Mouse (Mus musculus) heart, embryonic 15.5 days (tissue): ENCODE measurements around the gene Tbcd. TPM values are rescaled to one million over a fixed set of nuclear protein-coding genes. Genes with fewer than 3 reads are reported as not detected.

Experiments used
- ATAC-seq: fragments of 200-750 bp; cut with Nextera tagmentation; replicated peaks from 2 replicates; pipeline ENCODE4 v1.8.0; 2017; ENCODE audit warnings: low read depth, moderate TSS enrichment; ENCODE audit not compliant: insufficient number of reproducible peaks, insufficient read depth, low FRiP score
- H3K27ac ChIP-seq: fragments of 300-500 bp; sonication (generic); 2 replicates; pipeline ENCODE4 v1.5.1; 2015; ENCODE audit warnings: mild to moderate bottlenecking, inconsistent platforms
- H3K27me3 ChIP-seq: fragments of 300-500 bp; sonication (generic); 2 replicates; pipeline ENCODE4 v1.6.1; 2015; ENCODE audit warnings: inconsistent platforms
- H3K36me3 ChIP-seq: fragments of 300-500 bp; sonication (generic); 2 replicates; pipeline ENCODE4 v1.6.1; 2015; ENCODE audit warnings: mild to moderate bottlenecking, inconsistent platforms
- H3K4me1 ChIP-seq: fragments of 300-500 bp; sonication (generic); replicated peaks from 2 replicates; pipeline ENCODE4 v1.6.1; 2015; ENCODE audit warnings: inconsistent platforms
- H3K4me2 ChIP-seq: fragments of 300-500 bp; sonication (generic); 2 replicates; pipeline ENCODE4 v1.6.1; 2015; ENCODE audit warnings: inconsistent platforms, mild to moderate bottlenecking, moderate library complexity
- H3K4me3 ChIP-seq: fragments of 300-500 bp; sonication (generic); 2 replicates; pipeline ENCODE4 v1.5.1; 2015; ENCODE audit warnings: mild to moderate bottlenecking, inconsistent platforms
- H3K9ac ChIP-seq: fragments of 300-500 bp; sonication (generic); 2 replicates; pipeline ENCODE4 v1.6.1; 2015; ENCODE audit warnings: mild to moderate bottlenecking, inconsistent platforms
- H3K9me3 ChIP-seq: fragments of 300-500 bp; sonication (generic); replicated peaks from 2 replicates; pipeline ENCODE4 v1.6.1; 2016; ENCODE audit warnings: inconsistent platforms
- WGBS: fragments of 180-500 bp; shearing (Covaris S2); methylation state at CpG from one replicate; pipeline ENCODE4 v1.1.7; 2015; ENCODE audit warnings: mixed read lengths; 5-methylcytosine and 5-hydroxymethylcytosine counted together
- polyA plus RNA-seq: library from polyadenylated mRNA; unstranded; fragments of >200 nt; fragmentation: Nextera tagmentation; extraction: Ambion mirVana; gene quantifications from 2 replicates; pipeline ENCODE4 v1.2.1, GENCODE M21; 2015

The Tbcd gene
- 17.3 and 25.2 TPM in 2 replicates for polyA plus RNA-seq

- peak within 1 kb of the TSS; percentile 89 for H3K4me3 ChIP-seq
- H3K27me3 ChIP-seq, result no peaks in the 10 kb centered on the region
- H3K9ac ChIP-seq, result peak within 1 kb of the TSS; percentile 69
- peak within 1 kb of the TSS; percentile 67 for H3K4me2 ChIP-seq
- H3K36me3 ChIP-seq, result 0 out of 2 replicates have a peak, but pooled peaks cover 4% of the 10 kb centered on the region
- H3K9me3 ChIP-seq, result no peaks in the 10 kb centered on the region
- H3K4me1 ChIP-seq, result peaks cover 16% of the 10 kb centered on the region
- H3K27ac ChIP-seq, result peak within 1 kb of the TSS; percentile 57
- under 1% methylated on average over 58 of the region's 58 CpGs for WGBS
- peak; percentile 89 for ATAC-seq
Measured at GRCm38 (mm10) chr11:121451753-121452635, at the start of gene Tbcd. TSS of gene Tbcd (plus strand) at chr11:121451949.

DNA sequence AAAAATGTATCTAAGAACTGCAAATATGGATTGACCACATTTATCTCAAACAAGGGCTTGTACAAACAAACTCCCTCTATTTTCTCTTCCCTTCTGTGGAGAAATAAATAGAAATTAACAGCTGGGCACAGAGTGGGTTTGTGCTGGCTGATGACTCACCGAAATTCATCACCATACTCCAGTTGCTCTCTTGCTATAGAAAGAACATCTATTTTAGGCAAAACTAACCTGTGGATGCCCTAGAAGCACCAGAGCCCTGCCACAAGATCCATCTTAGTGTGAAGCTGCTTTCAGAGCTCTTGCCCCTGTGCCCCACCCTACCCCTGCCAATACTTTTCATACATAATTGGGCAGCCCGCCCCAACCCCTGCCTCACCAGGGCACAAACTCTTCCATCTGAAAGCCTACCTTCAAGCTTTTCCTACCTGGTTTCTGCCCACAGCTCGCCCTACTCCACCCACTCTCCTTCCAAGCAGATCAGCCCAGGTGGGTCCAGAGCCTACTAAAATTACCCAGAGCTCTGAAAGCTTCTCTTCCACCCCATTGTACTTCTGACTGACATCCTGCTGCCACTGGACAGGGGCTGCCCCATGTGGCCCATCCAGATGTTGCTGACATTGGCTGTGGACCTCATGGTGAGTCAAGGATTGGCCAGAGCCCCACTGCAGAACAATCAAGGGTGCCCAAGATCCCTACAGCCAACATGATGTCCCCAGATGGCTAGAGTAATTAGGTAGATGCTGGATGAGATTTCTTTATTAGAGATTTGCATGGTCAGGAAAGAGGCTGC is 44.2 kb upstream of the Tbcd start:
- Histone ChIP-seq H3K4me2 (no peak overlapping the region), H3K4me1 (no peaks in the 10 kb centered on the region), H3K4me3 (no peak overlapping the region)

DNA sequence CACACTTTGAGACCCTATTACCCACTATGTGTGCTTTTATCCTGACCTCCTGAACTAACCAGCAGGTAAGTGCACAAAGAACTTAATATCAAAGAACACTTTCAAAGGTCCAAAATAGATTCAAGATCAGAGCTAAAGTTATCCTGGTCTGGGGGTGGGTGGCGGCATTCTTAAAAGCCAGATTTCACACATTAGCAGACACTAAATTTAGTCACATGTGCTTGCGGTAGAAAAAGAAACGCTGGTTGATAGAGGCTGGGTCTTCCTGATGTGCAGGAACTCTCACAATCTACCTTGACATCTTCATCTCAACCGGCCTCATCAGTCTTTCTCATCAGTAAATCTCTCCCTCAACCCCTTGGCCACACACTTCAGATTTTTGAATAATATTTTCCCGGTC is 37.0 kb upstream of the Tbcd start:
- H3K27me3 ChIP-seq, result no peaks in the 10 kb centered on the region
- H3K36me3 ChIP-seq, result no peaks in the 10 kb centered on the region
- H3K4me3 ChIP-seq, result no peak overlapping the region
- ATAC-seq, result no peak
- no peaks in the 10 kb centered on the region for H3K9me3 ChIP-seq
- H3K9ac ChIP-seq, result no peak overlapping the region
- no peak overlapping the region for H3K27ac ChIP-seq
- 55% methylated on average over 5 of the region's 5 CpGs for WGBS
- H3K4me2 ChIP-seq, result no peak overlapping the region
- H3K4me1 ChIP-seq, result peaks cover 8% of the 10 kb centered on the region

More for the DNA sequence above, 44.2 kb upstream of the Tbcd start:
- no peaks in the 10 kb centered on the region for H3K36me3 ChIP-seq
- no peak overlapping the region for H3K9ac ChIP-seq
- no peak for ATAC-seq
- no peaks in the 10 kb centered on the region for H3K27me3 ChIP-seq
- no peaks in the 10 kb centered on the region for H3K9me3 ChIP-seq
- WGBS, result 62% methylated on average over 3 of the region's 3 CpGs
- H3K27ac ChIP-seq, result no peak overlapping the region

DNA sequence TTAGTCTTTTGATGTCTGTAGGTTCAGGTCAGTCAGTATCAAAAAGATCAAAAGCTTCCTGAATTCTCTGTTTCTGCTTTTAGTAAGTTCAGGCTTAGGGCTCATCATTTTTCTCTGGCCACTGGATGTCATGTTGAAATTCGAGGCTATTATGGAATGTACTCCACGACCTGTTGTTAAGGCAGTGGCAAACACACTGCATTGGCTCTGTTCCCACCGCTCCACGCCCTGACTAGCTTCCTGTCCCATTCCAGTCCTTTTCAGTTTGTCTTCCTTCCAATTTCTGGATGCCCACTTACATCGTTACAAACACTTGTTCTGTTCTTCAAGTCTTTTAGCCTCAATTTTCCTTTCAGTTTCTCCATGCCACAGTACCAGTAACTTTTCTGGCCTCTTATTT is 36.4 kb upstream of the Tbcd start:
- 45% methylated on average over 5 of the region's 5 CpGs for WGBS
- H3K27me3 ChIP-seq, result no peaks in the 10 kb centered on the region
- H3K4me3 ChIP-seq, result no peak overlapping the region

DNA sequence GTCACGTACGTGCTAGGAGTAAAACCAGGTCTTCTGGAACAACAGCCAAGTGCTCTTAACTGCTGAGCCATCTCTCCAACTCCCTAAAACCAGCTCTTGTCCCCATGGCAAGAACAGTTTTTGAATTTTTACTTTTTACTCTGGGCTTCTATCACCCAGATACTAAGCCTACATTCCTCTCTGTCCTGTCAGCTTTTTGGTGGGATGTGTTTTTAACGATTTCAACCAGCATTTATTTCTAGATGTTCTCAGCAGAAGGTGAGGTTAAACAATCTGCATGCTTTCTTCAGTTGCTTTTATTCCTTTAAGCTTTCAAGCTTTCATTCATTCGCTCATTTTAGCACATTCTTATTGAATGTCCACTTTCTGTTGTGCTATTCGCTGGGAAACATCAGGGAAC is 33.8 kb upstream of the Tbcd start:
- Histone ChIP-seq H3K36me3 (no peaks in the 10 kb centered on the region), H3K4me1 (peaks cover 21% of the 10 kb centered on the region), H3K9ac (no peak overlapping the region), H3K4me3 (no peak overlapping the region), H3K27me3 (no peaks in the 10 kb centered on the region), H3K9me3 (no peaks in the 10 kb centered on the region), H3K4me2 (no peak overlapping the region), H3K27ac (no peak overlapping the region)
- ATAC-seq, result no peak
- WGBS, result 76% methylated on average over 5 of the region's 5 CpGs

More for the DNA sequence above, 36.4 kb upstream of the Tbcd start:
- no peak for ATAC-seq
- Histone ChIP-seq H3K4me2 (no peak overlapping the region), H3K27ac (no peak overlapping the region), H3K9ac (no peak overlapping the region), H3K9me3 (no peaks in the 10 kb centered on the region), H3K36me3 (no peaks in the 10 kb centered on the region), H3K4me1 (peaks cover 9% of the 10 kb centered on the region)

GRCm38 (mm10) chr11:121418932-121419331 is 32.8 kb upstream of the Tbcd start:
- Histone ChIP-seq H3K36me3 (no peaks in the 10 kb centered on the region), H3K4me1 (peaks cover 21% of the 10 kb centered on the region), H3K27ac (no peak overlapping the region), H3K9ac (no peak overlapping the region), H3K4me3 (no peak overlapping the region), H3K9me3 (no peaks in the 10 kb centered on the region), H3K27me3 (no peaks in the 10 kb centered on the region), H3K4me2 (no peak overlapping the region)
- 45% methylated on average over 2 of the region's 2 CpGs for WGBS
- no peak for ATAC-seq

DNA sequence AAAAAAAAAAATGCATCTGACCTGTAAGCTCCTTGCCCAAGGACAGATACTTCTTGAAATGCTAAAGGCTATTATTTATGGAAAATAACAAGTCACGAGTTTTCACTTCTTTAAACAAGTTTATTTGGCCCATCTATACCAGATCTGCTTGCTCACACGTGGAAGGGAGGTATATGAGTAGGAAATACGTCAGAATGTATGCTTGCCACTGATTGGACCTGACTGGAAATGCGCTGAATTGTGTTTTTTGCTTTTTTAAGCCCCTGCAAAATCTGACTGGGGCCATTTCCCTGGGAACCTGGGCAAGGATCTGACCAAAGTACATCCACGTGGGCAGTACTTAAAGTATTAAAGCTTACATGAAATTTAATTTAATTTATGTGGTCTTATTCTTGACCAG is 31.4 kb upstream of the Tbcd start:
- no peaks in the 10 kb centered on the region for H3K9me3 ChIP-seq
- peak overlapping the region; percentile 56 for H3K9ac ChIP-seq
- peak overlapping the region; percentile 83 for H3K4me3 ChIP-seq
- no peaks in the 10 kb centered on the region for H3K27me3 ChIP-seq
- H3K36me3 ChIP-seq, result no peaks in the 10 kb centered on the region
- ATAC-seq, result no peak
- 52% methylated on average over 5 of the region's 5 CpGs for WGBS
- peaks cover 13% of the 10 kb centered on the region for H3K4me1 ChIP-seq
- peak overlapping the region; percentile 88 for H3K4me2 ChIP-seq
- peak overlapping the region; percentile 85; the same call in 1 of the 2 replicates for H3K27ac ChIP-seq

- no peaks in the 10 kb centered on the region for H3K9me3 ChIP-seq
- H3K4me2 ChIP-seq, result peak within 1 kb of the TSS; percentile 88
- H3K27me3 ChIP-seq, result no peaks in the 10 kb centered on the region
- H3K27ac ChIP-seq, result peak within 1 kb of the TSS; percentile 85
- H3K36me3 ChIP-seq, result no peaks in the 10 kb centered on the region
- peaks cover 13% of the 10 kb centered on the region for H3K4me1 ChIP-seq
- ATAC-seq, result peak; percentile 100
- H3K4me3 ChIP-seq, result peak within 1 kb of the TSS; percentile 83
- under 1% methylated on average over 28 of the region's 28 CpGs for WGBS
- H3K9ac ChIP-seq, result peak within 1 kb of the TSS; percentile 81
Measured at GRCm38 (mm10) chr11:121420830-121421552, 30.8 kb upstream of the Tbcd start, which contains the start of gene Fn3krp. TSS of gene Fn3krp (plus strand) at chr11:121421401.

DNA sequence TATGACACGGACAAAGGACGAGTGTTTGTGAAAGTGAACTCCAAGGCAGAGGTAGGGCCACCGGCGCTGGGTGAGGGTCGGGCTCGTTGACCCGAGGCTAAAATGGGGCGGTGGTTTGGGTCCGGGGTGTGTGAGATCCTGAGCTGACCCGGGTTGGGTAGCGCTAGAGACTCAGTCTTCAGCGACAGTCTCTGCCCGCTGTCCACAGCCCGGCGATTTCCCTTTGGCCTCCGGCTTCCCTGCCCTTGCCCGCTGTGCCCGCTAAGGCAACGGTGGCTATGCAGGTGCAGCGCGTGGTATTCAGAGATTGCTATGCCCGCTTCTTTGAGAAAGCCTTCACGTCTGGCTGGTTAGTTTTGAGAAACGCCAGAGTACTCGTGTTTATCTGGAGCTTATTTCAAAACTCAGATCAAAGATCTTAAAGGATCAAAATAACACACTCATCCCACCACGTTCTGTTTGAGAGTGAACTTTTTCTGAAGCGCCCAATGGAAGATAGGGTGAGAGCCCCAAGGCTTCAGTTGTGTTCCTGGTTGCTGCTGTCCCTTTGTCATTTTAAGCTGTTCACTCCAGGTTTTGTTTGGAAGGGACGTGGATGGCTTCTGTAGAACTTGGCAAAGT is 30.1 kb upstream of the Tbcd start:
- Histone ChIP-seq H3K4me2 (peak overlapping the region; percentile 88), H3K9ac (peak overlapping the region; percentile 81)

GRCm38 (mm10) chr11:121433397-121433796 is 18.4 kb upstream of the Tbcd start:
- Histone ChIP-seq H3K4me2 (peak overlapping the region; percentile 84), H3K9me3 (no peaks in the 10 kb centered on the region), H3K27ac (peak overlapping the region; percentile 78), H3K9ac (no peak overlapping the region), H3K27me3 (no peaks in the 10 kb centered on the region), H3K36me3 (peaks cover 22% of the 10 kb centered on the region; the same call in 1 of the 2 replicates), H3K4me1 (peaks cover 31% of the 10 kb centered on the region), H3K4me3 (no peak overlapping the region)
- ATAC-seq, result no peak
- WGBS, result 46% methylated on average over 4 of the region's 4 CpGs

More for the DNA sequence above, 30.1 kb upstream of the Tbcd start:
- WGBS, result 1% methylated on average over 28 of the region's 28 CpGs
- no peak; the same call in none of the 2 replicates for ATAC-seq
- Histone ChIP-seq H3K27me3 (no peaks in the 10 kb centered on the region), H3K4me1 (peaks cover 13% of the 10 kb centered on the region), H3K4me3 (peak overlapping the region; percentile 83), H3K27ac (peak overlapping the region; percentile 82), H3K36me3 (no peaks in the 10 kb centered on the region), H3K9me3 (no peaks in the 10 kb centered on the region)
